Mouse (Mus musculus) A20 (cell line): ENCODE results near the gene Tmem209.

Experiments used
- DNase-seq: peaks from one replicate; pipeline ENCODE4 v3.0.0-alpha.2; 2011; ENCODE audit warnings: low read depth, low spot score

Gene Tmem209

GRCm38 (mm10) chr6:30538240-30538639 is 28.7 kb upstream of the Tmem209 start:
- no peak for DNase-seq

- peak; percentile 55 for DNase-seq
Observed at GRCm38 (mm10) chr6:30535340-30535739, 25.8 kb upstream of the Tmem209 start.

GRCm38 (mm10) chr6:30528800-30529199 is 19.2 kb upstream of the Tmem209 start:
- no peak for DNase-seq

GRCm38 (mm10) chr6:30526586-30527515 is 17.3 kb upstream of the Tmem209 start:
- DNase-seq = no peak

GRCm38 (mm10) chr6:30525456-30526332 is 16.1 kb upstream of the Tmem209 start:
- DNase-seq = no peak

GRCm38 (mm10) chr6:30520400-30520799 is 10.8 kb upstream of the Tmem209 start:
- DNase-seq = no peak

GRCm38 (mm10) chr6:30514242-30514641 is 4.7 kb upstream of the Tmem209 start:
- no peak for DNase-seq

GRCm38 (mm10) chr6:30510291-30510690 is 708 bp upstream of the Tmem209 start:
- DNase-seq = no peak

GRCm38 (mm10) chr6:30508824-30509223 is 759 bp downstream of the Tmem209 start:
- no peak for DNase-seq

- no peak for DNase-seq
Observed at GRCm38 (mm10) chr6:30499049-30499448, 10.5 kb downstream of the Tmem209 start.

GRCm38 (mm10) chr6:30486504-30486903 is 23.1 kb downstream of the Tmem209 start:
- no peak for DNase-seq

GRCm38 (mm10) chr6:30482908-30483307 is 26.7 kb downstream of the Tmem209 start:
- DNase-seq = no peak

GRCm38 (mm10) chr6:30479418-30479817 is 30.2 kb downstream of the Tmem209 start:
- no peak for DNase-seq

GRCm38 (mm10) chr6:30477784-30478183 is 31.8 kb downstream of the Tmem209 start:
- no peak for DNase-seq

- no peak for DNase-seq
Observed at GRCm38 (mm10) chr6:30477210-30477714, 32.3 kb downstream of the Tmem209 start.

- DNase-seq = no peak
Observed at GRCm38 (mm10) chr6:30476025-30476765, 33.4 kb downstream of the Tmem209 start.

GRCm38 (mm10) chr6:30471706-30472105 is 37.9 kb downstream of the Tmem209 start:
- DNase-seq = no peak

GRCm38 (mm10) chr6:30469370-30469769 is 40.2 kb downstream of the Tmem209 start:
- DNase-seq = no peak

- peak; percentile 38 for DNase-seq
Observed at GRCm38 (mm10) chr6:30468684-30469083, 40.9 kb downstream of the Tmem209 start.

GRCm38 (mm10) chr6:30468058-30468457 is 41.5 kb downstream of the Tmem209 start:
- no peak for DNase-seq

- DNase-seq = no peak
Observed at GRCm38 (mm10) chr6:30465586-30465985, 44.0 kb downstream of the Tmem209 start.
